Mouse (Mus musculus): Measurements from ENCODE around the gene Bst1.

GRCm38 (mm10) chr5:43805401-43805800 lies 13.3 kb upstream of the Bst1 start:
- TF ChIP-seq CTCF (IDR thresholded peaks at IDR 0.05; ENCODE audit: control insufficient read depth, insufficient read depth, insufficient replicate concordance, low read depth, low read length) = no peak
- TF ChIP-seq POLR2A (IDR thresholded peaks at IDR 0.05; ENCODE audit: control insufficient read depth, low read depth, low read length) = no peak

All from testis, adult 2 months (tissue).